Mouse (Mus musculus) lung, adult 2 months (tissue): ENCODE results near the gene Tm6sf1.

Experiments
- CTCF ChIP-seq: fragments of 200-500 bp; IDR thresholded peaks from 2 replicates; pipeline ENCODE4 v1.5.1; 2011; ENCODE audit warnings: mild to moderate bottlenecking, low read length, control low read depth; ENCODE audit not compliant: insufficient read depth
- POLR2A ChIP-seq: fragments of 200-500 bp; IDR thresholded peaks from 2 replicates; pipeline ENCODE4 v1.6.1; 2011; ENCODE audit warnings: low read depth, mild to moderate bottlenecking, control low read depth, low read length, borderline replicate concordance; ENCODE audit errors: extremely low read depth

GRCm38 (mm10) chr7:81824906-81825305 lies 33.9 kb upstream of the Tm6sf1 start:
- TF ChIP-seq CTCF (no peak), POLR2A (no peak)
